Mouse (Mus musculus) gastrocnemius, postnatal 10 days (tissue): ENCODE results near the gene Pon2. TPM values are rescaled to one million over a fixed set of nuclear protein-coding genes. Genes with fewer than 3 reads are reported as not detected.
"Not testable (repeated sequence)": the region's sequence is repeated elsewhere in the genome, so short reads cannot be mapped to it uniquely, and the experiment has no call there.

ENCODE experiments used
- DNase-seq: peaks from one replicate; pipeline ENCODE4 v3.0.0; 2021; ENCODE audit warnings: mixed read lengths
- long read RNA-seq, 2 experiments: library from polyadenylated mRNA; stranded (forward); transcript quantifications; one replicate each; pipeline ENCODE4 v2.0.0; 2021
- total RNA-seq, 2 experiments: library from RNA; stranded (reverse); gene quantifications; 2 replicates each; pipeline ENCODE4 v1.2.3; 2021

Pon2 gene
- total RNA-seq, result 10 to 100 TPM; 15.7 to 18.9 TPM
- long read RNA-seq, experiment 1, transcript Pon2-201 (9 exons, 2,409 nt), result major isoform, 36 of 43 reads
- long read RNA-seq, experiment 1, partial matches to known transcripts, result 3 of 43 reads
- long read RNA-seq, experiment 1, other reads (novel, unspliced or antisense), result 4 of 43 reads
- long read RNA-seq, experiment 2, transcript Pon2-201 (9 exons, 2,409 nt), result major isoform, 43 of 48 reads
- long read RNA-seq, experiment 2, partial matches to known transcripts, result 2 of 48 reads
- long read RNA-seq, experiment 2, other reads (novel, unspliced or antisense), result 3 of 48 reads

DNA sequence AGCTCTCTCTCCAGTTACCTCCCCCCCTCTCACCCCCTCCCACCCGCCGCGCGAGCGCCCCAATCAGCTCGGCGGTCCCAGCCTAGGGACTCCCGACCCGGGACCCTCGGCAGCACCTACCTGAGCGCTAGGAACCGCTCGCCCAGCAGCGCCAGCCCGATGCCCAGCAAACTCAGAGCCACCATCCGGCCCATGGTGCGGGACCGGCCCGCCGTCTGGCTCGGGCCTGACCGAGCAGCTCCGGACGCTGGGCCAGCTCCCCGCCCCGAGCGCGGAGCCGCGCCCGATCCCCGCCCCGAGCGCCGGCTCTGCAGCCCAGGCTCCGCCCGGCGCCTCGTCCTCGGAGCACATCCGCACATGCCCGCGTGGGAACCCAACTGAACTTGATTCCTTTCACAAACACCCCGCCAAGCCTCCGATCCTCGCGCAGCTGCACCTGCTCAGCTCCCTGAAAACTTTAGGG lies at the start of gene Pon2:
TSS of gene Pon2 (minus strand) at position 364 of the 463 bp plus-strand sequence.
- DNase-seq, result peak; percentile 82

- no peak for DNase-seq
Observed at GRCm38 (mm10) chr6:5344255-5344654, 46.0 kb upstream of the Pon2 start.

DNA sequence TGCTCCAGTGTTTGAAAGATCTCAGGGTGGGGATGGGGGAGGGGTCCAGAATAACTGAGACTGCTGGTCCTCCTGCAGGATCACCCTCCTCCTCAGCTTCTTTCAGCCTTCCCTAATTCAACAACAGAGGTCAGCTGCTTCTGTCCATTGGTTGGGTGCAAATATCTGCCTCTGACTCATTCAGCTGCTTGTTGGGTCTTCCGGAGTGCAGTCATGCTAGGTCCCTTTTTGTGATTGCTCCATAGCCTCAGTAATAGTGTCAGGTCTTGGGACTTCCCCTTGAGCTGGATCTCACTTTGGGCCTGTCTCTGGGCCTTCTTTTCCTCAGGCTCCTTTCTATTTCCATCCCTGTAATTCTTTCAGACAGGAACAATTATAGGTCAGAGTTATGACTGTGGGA lies 41.0 kb upstream of the Pon2 start:
- DNase-seq, result not testable (repeated sequence)

GRCm38 (mm10) chr6:5338781-5339180 lies 40.5 kb upstream of the Pon2 start:
- not testable (repeated sequence) for DNase-seq

GRCm38 (mm10) chr6:5336016-5336415 lies 37.8 kb upstream of the Pon2 start:
- DNase-seq, result not testable (repeated sequence)

DNA sequence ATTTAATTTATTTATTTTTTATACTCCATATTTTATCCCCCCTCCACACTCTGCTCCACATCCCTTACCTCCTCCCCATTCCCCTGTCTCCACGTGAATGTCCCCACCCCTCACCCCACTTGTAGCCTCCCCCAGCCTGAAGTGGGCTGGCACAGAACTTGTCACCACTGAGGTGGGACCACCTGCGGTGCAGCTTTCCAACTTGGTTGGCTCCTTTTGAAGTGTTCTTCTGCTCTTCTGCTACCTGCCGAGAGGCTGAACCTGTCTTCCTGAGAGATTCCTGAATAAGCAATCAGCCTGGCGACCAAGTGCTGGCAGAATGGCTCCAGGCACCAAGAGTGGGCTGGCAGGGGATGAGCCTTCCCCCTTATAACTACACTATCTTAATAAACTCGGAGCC lies 35.8 kb upstream of the Pon2 start:
- DNase-seq, result no peak

- no peak for DNase-seq
Observed at GRCm38 (mm10) chr6:5332560-5333150, 34.4 kb upstream of the Pon2 start.

DNA sequence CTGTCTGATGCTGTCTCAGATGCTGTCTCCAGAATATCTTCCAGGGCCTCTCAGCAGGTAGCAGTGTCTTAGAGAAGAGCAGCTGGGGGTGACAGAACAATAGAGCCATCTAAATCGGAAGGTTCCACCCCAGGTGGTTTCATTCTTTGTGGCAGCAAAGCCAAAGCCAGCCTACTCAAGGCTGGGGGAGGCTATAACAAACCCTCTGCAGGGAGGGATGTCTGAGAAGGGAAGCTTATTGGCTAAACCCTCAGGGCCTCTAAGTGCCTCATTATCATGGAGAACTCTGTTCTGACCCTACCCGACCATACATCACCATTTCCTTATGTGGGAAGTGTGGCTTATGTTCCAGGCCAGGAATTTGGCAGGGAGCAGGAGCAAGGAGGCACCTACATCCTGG lies 26.9 kb upstream of the Pon2 start:
- no peak for DNase-seq

- not testable (repeated sequence) for DNase-seq
Observed at GRCm38 (mm10) chr6:5324101-5324500, 25.8 kb upstream of the Pon2 start.

- DNase-seq, result no peak
Observed at GRCm38 (mm10) chr6:5316630-5317029, 18.4 kb upstream of the Pon2 start.

DNA sequence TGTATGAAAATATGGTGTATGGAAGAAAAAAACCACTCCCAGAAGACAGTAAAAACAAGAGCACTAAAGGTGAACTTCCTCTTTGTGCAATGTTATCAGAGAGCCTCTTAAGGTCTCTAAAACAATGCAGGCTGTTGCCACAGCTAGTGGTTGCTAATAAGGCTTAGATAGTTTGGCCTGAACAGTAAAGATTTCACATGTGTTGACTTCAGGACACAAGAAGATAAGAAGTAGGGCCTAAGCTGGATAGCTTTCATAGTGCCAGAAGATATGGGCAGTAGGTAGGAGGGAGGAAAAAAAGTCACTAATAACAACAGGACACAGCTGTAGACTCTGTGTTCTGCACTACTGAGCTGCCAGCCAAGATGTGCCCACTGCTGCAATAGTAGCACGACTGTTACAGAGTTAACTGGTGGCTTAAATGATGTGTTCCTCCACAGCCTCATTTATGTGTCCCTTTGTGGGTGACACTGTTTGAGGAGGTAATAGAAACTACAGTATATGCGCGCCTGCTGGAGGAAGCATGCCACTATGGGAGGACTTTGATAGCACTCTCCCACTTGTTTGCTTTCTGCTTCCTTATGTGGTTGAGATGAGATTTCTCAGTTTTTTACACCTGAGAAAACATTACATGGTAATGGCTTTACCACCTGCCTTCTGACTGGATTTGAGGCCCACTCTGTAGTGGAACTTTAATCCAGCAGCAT lies 17.0 kb upstream of the Pon2 start:
- DNase-seq, result no peak

- no peak for DNase-seq
Observed at GRCm38 (mm10) chr6:5313951-5314590, 15.8 kb upstream of the Pon2 start.

DNA sequence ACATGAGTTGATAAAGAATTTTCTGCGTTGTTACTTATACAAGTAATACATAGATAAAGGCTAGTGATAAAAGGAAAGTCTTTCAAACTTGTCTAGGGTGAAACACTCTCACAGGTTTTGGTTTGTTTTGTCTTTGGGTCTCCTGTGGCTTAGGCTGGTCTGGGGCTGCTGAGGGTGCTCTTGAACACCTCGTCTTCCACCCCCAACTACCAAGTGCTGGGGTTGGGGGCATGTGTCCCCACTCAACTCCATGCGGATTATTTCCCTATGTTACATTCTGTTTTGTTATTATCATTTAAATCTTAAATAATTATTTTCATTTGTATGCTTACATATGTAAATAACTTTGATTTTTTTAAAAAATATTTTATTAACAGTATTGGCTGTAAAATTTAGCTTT lies 12.2 kb upstream of the Pon2 start:
- no peak for DNase-seq

- no peak for DNase-seq
Observed at GRCm38 (mm10) chr6:5309595-5310197, 11.4 kb upstream of the Pon2 start.

DNA sequence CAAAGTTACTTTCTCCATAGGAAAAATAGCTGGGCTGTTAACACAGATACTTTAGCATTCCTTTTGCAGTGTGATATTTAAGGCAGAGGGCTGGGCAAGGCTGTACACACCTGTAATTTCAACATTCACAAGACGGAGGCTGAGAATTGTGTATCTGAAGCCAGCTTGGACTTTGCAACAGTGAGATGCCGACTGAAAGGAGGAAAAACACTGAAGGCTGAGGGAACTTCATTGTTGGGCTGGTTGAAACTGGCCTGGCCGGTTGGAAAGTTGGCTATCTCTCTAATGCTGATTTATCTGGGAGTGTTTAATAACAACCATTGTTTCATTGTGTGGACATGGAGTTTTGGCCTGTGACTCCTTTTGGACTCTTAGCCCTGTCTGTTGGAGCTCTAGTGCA lies 7.7 kb upstream of the Pon2 start:
- DNase-seq, result no peak

DNA sequence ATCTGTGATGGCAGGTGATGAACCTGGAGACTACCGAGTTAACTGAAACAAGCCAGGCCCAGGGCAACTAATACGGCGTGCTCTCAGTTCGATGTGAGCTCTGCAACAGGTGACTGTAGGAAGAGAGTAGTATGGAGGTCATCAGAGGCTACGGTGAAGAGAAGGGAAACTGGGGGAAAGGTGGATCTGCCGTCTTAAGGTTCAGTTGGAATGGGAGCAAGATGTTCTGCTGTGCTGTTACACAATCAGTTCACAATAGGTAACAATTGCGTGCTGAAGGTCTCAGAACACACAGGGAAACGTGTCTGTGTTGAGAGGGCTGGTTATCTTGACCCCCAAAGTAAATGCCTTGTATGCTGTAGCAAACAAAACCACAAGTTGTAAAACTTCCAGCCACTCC lies 6.7 kb upstream of the Pon2 start:
- no peak for DNase-seq

DNA sequence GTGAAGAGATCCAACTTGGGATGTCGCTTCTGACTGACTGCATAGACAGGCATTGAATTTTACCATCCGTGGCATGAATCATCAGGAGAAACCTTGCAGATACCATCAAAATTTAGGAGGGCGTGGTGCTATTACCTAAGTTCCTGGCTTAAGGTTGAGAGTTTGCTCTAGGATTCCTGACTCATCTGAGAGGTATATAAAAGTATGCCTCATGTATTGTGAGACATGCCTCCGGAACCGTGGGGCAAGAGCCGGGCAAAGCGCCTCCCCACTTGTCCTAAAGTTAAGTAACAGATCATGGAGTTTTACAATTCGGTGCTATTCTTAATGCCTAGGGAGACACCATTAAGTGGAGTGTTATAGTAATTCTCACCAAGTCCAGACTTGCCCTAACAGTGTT lies 2.4 kb upstream of the Pon2 start:
- DNase-seq, result no peak

DNA sequence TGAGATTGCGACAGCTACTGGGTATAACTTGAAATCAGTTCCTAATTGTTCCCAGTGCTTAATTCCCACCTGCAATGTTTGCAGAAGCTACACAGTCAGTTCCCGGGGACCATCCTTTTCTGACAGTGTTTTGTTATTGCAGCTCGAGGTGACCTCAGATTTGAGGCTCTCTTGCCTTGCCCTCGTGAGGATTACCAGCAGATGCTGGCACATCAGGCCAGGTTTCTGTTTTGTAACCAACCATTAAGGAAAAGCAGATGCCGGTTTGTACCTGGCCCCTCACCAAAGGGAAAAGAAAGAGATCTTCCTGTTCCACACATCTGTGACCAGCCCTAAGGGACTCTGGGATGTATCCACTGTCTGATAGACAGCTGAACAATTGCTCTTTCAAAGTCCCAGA lies 1.3 kb upstream of the Pon2 start:
- no peak for DNase-seq

GRCm38 (mm10) chr6:5297321-5298091 lies 749 bp downstream of the Pon2 start:
- DNase-seq, result peak; percentile 15

GRCm38 (mm10) chr6:5296067-5296466 lies 2.2 kb downstream of the Pon2 start:
- DNase-seq, result no peak

DNA sequence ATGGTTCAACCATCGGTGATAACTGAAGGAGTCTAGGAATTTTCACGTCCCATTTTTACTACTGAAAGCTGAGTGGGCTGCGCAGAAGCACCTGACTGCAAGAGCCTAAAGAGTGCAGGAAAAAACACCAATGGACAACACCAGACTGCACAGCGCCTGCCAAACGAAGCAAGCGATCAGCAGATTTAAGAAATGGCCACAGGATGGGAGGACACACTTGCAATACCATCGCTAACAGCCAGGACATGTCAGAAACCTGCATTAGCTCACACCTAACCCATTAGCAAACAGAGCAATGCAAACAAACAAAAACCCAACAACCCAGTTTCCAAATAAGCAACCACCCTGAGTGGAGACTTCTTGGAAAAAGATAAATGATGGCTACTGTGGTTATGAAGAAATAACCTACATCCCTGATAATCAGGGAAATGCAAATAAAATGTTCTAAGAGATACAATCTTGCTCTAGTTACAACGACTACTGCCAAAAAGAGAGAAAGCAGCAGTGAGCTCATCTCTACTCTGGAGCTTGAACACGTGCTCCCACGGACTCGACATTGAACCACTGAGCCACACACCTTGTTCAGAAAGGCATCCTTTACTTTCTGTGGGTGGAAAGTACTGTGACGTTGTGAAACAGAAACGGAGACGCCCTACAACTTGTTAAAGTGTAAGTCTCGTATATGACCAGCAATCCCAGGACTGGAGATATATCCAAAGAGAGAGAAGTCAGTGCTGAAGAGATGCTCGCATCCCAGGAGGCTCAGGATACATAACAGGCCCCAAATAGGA lies 3.4 kb downstream of the Pon2 start:
- DNase-seq, result no peak
